Mouse (Mus musculus) 3134 (cell line): ENCODE data around the gene Abcb9.

Experiments
- DNase-seq: peaks from one replicate; pipeline ENCODE4 v3.0.0-alpha.2; 2011; ENCODE audit warnings: low spot score; ENCODE audit not compliant: insufficient read length; ENCODE audit errors: extremely low read depth

The Abcb9 gene

DNA sequence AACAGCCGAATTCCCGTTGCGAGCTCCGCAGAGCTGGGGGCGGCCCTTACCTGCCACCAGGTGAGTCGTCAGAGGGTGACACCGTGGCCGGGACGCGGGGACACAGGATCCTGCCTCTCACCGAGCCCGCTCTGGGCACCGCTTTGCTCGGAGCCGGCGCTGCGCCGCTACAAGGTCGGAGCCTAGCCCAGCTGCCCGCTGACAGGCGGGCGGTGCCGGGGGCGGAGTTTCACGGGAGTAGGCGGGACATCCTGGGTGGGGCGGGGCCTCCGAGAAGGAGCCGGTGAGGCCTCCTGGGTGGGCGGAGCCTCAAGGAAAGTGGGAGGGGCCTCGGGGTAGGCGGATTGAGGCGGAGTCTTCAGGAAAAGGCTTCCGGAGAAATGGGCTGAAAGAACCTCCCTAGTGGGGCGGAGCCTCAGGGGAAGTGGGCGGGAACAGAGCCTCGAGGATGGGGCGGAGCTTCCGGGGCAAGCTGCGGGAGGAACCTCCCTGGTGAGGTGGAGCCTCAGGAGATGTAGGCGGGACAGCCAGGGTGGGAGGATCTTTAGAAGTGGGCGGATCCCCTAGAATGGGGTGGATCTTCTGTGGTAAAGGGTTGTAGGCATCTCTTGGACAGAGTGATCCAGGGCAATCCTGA is at the start of gene Abcb9:
Abcb9 (minus strand) TSS at position 203 of the 637 bp plus-strand sequence.
- peak; percentile 59 for DNase-seq

DNA sequence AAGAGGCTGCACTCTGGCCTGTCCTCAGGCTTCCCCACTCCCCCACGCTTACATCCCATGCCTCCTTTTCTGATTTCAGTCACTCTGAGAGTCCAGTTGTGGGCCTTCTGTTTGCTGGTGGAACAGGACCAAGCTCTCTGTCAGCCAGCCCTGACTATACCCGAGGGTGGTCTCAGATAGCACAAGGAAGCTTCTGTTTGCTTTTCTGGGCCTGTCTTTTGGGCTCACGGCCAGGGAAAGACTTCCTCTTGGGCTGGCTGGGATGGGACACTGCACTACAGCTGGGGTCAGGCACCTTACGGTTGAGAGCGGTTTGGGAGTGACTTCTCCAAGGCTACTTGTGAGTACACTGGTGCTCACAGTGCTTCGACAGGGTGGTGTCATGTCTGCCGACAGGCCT is 42.5 kb upstream of the Abcb9 start:
- DNase-seq = no peak

DNA sequence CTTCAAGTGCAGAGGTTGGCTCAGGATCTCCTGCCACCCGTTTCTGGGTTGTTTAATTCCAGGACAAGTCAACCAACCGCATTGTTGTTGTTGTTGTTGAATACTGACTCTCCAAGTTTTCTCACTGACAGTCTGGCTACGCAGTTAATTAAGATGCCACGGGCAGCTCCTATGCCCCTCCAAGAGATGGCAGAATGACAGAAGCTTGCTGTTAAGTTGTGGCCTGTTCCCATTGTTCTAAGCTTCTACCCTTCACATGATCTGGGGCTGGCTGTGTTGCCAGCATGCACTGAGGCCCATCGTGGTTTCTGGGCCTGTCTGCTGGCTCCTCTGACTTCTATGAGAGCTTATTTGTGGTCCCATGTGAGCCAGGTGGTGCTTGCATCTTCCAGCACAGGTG is 38.7 kb upstream of the Abcb9 start:
- no peak for DNase-seq

DNA sequence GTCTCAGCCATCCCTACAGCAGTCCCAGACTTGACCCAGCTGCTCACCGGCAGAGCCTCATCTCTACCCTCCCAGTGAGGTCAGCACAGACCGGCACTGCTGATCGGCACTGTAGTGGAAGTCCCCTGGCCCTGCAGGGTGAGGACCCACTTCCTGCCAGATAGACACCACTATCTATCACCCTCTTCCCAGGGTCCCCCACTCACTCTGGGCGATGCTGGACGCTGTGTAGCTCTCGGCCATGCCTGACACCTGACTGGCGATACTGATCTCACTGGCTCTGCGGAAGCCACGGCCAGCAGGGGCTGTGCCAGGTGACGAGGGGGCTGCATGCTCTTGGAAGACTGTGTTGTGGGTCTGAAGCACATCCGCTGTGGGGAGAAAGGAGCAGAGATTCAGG is 29.5 kb upstream of the Abcb9 start:
- no peak for DNase-seq

DNA sequence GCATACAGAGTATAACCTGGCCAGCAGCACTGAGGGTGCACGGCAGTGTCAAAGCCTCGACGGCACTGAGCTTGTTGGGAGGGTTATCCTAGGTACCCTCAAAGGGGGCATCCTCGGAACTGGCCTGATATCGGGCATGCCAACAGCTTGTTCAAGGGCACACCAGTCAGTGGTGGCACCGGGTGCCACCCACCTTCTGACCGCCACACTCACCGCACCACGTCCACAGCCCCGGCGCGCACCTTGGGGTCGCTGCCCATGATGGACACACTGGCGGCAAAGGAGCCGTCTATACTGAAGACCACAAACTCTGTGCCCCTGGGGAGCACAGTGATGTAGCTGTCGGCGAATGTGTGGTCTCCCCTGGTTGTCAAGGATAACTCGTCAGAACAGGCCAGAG is 26.8 kb upstream of the Abcb9 start:
- no peak for DNase-seq

DNA sequence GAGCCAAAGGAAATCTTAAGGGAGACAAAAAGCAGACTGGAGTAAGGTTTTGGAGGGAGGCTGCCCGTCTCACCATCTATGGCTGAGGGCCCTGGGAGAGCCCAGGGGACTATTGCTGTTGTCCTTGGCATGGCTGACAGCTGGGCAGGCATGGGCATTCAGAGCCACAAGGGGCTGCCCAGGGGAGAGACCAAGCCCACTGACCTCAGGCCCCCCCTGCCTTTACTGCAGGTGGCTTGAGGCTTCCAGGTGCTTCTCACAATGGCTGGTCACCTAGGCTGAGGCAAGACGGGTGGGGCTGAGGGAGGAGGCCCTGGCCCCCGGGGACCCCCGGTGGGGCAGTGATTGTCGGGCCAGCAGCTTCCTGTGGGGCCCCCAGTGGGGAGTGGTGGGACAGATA is 23.6 kb upstream of the Abcb9 start:
- DNase-seq = no peak

DNA sequence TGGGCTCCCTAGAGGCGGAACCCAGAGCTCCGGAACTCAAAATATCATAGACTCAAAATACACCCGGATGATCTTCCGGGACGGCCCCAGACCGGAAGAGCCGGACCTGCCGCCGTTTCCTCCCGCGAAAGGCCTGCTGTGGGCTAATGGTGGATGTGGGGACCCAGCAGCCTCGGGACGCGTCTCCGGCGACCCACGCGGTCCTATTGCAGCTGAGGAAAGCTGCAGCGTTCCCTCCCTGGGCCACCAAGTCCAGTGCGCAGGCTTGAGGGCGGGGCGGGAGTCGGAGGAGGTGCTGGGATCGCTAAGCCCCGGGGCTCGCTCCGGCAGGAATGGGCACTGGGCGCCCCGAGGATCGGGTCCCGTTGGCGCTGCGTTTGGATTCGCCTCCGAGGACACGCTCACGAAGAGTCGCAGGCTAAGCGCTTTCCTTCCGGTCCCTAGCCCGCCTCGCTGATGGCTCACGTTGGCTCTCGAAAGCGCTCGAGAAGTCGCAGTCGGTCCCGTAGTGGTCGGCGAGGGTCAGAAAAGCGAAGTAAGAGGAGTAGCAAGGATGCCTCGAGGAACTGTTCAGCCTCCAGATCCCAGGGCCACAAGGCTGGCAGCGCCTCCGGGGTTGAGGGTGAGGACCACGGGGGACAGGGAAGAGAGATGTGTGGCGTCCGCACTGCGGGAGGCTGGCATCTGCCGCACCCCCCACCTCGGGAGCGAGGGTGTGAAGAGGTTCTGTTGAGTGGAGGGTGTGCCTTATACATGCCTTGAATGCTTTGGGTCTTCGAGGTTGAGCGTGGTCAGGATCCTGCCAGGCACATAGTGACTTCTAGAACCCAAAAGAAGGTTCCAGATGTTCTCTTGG is 20.6 kb upstream of the Abcb9 start, which contains the start of gene Arl6ip4:
Arl6ip4 (plus strand) TSS at position 100 of the 856 bp plus-strand sequence.
- peak; percentile 79 for DNase-seq

DNA sequence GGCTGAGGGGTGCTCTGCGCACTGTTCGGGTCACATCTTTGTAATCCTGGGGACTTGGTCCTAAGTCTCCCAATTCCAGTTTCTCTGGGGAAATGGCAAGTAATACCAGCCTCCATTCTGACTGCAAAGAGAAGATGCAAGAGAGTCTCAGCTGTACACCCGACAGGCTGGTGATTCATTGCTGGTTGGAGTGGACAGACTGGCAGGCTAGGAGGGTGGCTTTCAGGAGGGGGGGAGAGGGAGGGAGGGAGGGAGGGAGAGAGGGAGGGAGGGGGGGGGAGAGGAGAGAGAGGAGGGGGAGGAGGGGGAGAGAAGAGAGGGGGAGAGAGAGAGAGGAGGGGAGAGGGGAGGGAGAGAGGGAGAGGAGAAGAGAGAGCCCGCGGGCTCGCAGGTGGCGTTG is 19.9 kb upstream of the Abcb9 start:
- no peak for DNase-seq

DNA sequence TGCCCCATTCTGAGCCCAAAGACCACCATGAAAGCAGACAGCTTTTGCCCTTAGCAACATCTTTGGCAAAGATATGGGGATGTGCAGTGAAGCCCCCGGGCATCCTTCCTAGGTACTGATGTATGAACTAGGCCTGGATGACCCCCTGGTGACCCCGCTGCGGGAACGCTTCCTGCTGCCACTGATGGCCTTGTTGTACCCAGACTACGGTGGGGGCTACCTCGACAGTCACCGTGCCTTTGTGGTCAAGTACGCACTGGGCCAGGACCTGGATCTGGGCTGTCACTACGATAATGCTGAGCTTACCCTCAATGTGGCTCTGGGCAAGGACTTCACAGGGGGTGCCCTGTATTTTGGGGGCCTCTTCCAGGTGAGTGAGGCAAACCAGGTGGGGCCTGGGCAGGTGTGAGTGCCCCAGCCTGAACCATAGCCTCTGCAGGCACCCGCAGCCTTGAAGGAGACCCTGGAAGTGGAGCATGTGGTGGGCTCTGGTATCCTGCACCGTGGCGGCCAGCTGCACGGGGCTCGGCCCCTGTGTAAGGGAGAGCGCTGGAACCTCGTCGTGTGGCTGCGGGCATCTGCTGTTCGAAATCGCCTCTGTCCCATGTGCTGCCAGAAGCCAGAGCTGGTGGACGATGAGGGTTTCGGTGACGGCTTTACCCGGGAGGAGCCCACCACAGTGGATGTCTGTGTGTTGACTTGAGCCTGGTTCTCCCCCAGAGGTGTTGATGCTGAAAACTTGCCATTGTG is 18.9 kb upstream of the Abcb9 start:
- no peak for DNase-seq

DNA sequence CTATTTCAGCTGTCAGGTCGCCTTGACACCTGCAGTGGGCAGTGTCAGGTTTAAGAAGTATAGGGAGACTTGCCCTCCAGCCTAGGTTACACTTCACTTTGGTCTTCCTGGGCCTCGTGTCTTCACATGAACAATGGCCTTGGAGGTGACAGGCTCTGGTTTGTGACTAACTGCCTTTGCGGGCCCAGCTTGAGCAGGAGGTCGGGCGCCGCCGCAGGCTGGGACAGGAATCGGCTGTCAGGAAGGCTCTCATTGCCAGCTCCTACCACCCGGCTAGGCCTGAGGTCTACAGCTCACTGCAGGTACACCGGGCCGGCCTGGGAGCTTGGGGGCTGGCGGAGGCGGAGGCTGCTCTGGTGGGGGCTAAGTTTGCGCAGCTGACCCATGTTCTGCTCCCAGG is 17.4 kb upstream of the Abcb9 start:
- peak; percentile 72 for DNase-seq

DNA sequence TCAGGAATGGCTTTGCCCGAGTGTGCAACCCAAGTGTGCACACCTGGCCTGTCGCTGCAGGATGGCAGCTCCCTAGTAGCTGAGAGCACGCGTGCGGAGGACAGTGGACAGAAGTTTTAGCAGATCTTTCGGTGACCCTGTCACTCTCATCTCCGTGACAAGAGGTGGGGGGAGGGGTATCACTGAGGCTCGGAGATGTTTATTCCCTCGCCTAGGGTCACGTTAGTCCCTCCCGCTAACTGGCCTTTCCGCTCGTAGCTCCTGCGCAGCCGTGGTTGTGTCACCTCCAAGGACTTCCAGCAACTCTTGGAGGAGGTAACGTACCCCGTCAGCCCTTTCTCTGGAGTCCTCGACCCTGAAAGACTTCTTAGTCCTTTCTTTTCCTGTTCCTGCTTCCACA is 16.9 kb upstream of the Abcb9 start:
- DNase-seq = no peak

DNA sequence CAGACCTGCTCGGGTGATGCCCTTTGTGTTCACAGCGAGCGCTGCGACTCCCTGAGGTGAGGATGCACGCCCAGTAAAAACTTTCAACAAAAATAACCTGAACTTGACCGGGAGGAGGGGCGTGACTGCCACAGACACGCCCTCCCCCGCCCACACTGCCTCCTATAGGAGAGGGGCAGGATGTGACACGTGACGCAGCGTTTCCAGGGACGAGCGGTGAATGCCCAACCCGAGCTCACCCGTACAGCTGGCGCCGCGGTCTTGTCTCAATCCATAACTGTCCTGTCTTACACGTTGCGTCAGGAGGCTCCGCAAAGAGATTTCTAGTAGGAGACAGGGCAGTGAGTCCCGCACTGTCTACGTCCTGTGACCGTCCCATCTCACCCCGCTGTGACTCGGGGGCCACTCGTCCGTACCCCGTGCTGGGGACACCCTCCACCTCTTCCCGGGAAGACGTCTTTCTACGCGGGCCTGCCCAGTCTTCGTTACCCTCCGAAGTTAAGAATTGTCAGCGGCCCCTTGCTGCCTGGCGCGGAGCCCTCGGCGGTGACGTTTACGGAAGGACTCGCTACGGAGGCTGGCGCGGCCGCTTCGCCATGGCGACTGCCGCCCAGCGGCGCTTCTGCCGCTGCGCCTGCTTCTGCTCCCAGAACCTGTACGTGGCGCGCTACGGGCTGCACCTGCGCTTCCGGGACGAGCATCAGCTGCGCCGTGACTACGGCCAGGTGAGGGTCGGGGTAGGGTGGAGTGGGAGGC is 16.3 kb upstream of the Abcb9 start, which contains the start of gene Ogfod2:
Ogfod2 (plus strand) TSS at position 556 of the 756 bp plus-strand sequence.
- DNase-seq = peak; percentile 99

DNA sequence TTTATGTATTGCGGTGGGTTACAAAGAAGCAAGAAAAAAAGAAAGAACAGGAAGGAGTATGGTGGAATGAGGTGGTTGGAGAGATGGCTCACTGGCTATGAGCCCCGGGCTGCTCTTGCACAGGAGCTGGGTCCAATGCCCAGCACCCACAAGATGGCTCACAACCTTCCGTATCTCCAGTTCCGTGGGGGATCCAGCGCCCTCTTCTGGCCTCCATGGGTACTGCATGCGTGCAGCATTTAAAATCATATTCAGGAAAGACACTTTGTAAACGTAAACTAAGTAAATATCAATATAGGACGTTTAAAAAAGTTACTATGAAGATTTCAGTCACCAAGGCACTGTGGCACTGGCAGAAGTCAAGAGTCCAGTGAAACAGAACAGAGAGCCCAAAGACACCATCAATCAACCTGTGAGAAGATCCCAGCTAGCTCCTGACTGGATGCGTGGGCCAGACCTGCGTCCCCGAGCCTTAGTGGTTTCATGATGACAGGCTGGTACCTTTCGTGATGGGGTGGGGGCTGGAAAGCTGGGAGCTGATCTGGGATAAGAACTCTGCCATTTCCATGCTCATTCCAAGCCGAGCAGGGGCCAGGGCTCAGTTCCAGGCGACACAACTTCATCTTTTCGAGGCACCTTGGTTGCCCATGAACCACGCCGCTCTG is 15.6 kb upstream of the Abcb9 start:
- peak; percentile 53 for DNase-seq

DNA sequence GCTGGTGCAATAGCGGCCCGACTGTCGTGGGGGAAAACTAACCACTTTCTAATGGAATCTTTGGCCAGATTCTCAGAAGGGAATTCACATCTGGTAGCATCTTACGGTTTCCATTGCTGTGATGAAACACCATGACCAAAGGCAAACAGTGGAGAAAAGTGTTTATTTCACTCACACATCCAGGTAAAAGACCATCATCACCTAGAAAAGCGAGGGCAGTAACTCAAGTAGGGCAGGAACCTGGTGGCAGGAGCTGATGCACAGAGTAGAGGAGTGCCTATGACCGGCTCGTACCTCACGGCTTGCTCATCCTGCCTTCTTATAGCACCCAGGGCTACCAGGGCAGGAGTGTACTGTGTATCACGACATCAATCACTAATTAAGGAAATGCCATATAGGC is 8.0 kb upstream of the Abcb9 start:
- no peak for DNase-seq

DNA sequence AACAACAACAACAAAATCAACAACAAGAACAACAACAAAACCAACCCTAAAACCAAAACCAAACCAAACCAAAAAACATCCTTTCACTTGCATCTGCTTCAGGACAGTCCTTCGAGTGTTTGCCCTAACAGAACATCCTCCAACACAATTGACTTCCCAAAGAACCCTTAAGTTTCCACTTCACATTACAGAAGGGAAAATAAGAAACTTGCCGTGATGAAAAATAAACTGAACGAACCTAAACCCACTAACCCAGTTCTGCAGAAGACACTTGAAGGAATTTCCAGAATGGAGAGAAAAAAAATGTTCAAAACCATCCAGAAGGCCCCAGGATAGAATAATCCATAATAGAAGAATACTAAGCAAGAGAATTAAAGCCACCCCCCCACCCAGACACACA is 7.4 kb upstream of the Abcb9 start:
- no peak for DNase-seq

DNA sequence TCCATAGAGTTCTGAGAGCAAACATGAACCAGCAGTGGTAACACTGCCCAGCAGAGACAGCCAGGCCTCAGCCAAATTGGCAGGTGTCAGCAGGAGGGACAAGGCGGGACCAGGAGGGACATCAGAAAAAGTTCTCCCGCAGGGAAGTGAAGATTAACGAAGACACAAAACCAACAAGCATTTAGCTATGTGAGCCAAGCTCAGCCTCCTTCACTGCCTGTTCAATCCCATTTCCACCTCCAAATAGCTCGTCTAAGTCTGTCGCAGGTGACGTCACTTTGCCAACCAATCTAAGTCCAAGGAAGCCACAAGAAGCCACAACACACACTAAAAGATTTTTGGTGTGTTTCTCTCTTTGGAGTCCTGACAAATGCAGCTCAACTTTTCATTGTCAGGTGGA is 6.7 kb upstream of the Abcb9 start:
- no peak for DNase-seq

DNA sequence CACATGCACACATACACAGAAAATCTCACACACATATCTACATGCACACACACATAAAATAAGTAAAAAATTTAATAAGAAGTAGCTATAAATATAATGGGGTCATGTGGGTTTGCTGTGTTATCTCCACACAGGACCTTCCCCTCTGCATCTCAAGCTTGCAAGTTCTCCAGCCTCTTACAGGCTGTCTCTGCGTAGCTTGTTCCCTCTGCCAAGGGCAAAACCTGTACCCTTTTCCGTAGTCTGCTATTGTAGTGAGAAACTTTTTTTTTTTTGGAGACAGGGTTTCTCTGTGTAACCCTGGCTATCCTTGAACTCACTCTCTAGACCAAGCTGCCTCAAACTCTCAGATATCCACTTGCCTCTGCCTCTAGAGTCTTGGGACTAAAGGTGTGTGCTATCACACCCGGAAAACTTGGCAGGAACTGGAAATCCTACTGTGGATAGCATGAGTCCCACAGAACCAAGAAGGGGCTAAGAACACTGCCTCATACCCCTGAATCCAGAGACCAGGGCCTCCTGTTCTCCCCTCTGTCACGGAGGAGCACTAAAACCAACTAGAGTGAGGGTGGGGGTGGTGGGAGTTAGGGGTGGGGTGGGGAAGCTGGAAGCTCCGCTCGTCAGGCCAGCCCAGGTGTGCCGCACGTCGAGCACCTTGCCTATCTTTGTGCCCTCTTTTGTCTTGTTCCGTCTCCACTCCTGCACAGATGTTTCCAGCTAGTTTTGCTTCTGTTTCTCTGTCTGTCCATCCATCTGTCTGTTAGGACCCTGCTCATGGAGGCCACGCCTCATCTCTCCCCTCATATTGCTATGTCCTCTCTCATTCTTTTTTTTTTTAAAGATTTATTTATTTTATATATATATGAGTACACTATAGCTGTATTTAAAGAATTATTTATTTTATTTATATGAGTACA is 4.8 kb upstream of the Abcb9 start:
- no peak for DNase-seq

DNA sequence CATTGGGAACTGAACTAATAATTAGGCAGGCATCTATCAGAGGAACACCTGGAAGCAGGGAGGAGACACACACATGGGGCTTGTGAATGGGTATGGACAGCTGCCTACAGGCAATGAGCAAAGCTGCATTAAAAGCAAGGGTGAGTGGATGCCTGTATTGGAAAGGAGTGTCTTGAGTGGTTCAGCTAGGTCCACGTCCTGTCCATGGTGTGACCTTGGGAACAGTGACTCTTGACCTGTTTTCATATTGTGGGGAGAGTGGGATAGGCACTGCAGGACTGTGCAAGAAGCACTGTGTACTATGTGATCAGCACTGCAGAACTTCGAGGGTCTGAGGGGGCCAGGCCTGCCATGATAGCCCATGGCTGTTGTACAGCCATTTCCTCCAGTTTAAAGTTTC is 3.3 kb upstream of the Abcb9 start:
- DNase-seq = no peak

DNA sequence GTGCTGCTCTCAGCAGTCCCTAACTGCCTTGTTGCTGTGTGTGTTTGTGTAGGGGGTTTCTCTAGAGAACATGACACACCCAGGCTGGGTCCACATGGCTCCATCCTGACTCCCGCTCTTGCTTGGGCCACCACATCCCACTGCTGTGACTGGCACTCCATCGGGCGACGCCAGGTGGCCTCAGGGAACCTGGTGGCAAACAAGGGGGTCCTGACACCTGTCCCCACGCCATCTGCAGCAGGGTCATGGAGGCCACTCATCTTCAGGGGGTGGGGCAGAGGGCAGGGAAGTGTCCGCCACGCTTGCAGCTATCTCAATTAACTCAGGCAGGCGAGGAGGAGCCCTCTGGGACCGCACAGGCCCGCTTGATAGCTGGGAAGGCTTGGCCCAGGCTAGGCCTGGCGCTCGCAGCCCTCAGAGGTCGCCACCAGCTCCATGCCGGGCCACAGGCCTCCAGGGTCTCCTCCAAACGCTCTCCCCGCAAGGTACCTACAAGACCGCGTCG is 469 bp downstream of the Abcb9 start:
- no peak for DNase-seq
